Mouse (Mus musculus) CD4-positive, CD25-positive, alpha-beta regulatory T cell, adult 9 weeks (primary cell): ENCODE data around the gene Gpr161. TPM values are rescaled to one million over a fixed set of nuclear protein-coding genes. Genes with fewer than 3 reads are reported as not detected.

Experiments used
- polyA plus RNA-seq: library from polyadenylated mRNA; unstranded; fragments of 100-300 nt; shearing (Covaris generic); gene quantifications from one replicate; pipeline ENCODE4 v1.2.1, GENCODE M21; 2017

Gene Gpr161
- polyA plus RNA-seq, result 0.09 TPM

DNA sequence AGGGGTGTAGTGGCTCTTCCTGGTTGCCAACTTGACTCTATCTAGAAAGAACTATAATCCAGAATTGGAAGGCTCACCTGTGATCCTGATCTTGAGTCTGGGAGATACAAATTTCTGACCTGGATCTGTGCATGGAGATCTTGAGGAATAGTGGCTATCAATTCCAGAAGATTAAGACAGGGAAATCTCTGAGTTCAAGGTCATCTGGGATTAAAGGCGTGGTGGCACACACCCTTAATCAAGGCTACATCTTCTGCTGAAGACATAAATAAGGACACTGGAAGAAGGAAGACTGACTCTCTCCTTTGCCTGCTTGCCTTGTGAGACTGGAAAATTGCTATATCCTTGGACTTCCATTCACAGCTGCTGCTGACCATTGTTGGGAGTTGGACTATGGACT is at the start of gene Gpr161:
Gene Gpr161 (plus strand): TSS at position 301 of the 400 bp plus-strand sequence.

Other genes starting within 250 kb of the Gpr161 start
- not detected for gene Tbx19, start 135.0 kb upstream of the Gpr161 start, polyA plus RNA-seq
- 69.6 TPM for gene Sft2d2, start 101.4 kb upstream of the Gpr161 start, polyA plus RNA-seq
- gene Tiprl, start 58.8 kb upstream of the Gpr161 start, polyA plus RNA-seq, result 101 TPM
- gene Dcaf6, start 164.7 kb downstream of the Gpr161 start, polyA plus RNA-seq, result 8.5 TPM
- 123 TPM for gene Mpc2, start 164.8 kb downstream of the Gpr161 start, polyA plus RNA-seq
- gene Adcy10, start 189.4 kb downstream of the Gpr161 start, polyA plus RNA-seq, result not detected